Mouse (Mus musculus): ENCODE results near the gene Tspan32.

Gene Tspan32

DNA sequence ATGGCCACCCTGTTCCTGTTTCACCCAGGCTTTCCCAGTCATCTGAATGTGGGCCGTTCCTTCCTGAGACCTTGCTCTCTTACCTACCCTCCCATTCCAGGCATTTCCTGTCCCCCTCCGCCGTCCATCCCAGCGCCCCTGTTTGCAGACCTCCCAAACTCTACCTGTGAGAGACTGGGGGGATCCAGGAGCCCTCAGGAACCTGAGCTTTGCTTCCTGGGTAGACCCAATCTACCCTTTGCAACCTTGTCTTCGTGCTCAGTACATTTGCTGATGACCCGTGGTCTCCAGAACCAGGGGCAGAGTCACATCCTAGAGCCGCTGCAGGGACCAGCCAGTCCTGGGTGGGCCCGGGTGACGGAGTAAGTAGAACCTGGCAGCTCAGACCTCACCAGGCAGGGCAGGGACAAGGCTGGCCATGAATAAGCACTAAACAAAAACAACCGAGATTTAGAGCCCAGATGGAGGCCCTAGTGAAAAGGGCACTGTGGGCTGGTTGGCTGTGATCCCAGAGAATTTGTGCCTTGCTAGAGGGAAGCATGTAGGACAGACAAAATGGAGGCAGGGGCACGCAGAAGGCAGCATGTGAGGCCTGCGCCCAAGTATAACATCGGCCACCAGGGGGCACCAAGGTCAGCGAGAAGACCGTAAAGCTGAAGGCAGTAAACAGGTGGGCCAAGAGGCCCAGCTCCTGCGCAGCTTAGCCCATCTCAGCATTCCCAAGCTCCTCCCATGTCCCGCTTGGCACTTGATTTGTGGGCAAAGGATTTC is 2.9 kb downstream of the Tspan32 start:
- DNase-seq (ENCODE audit: low read depth, low spot score), result peak; percentile 87

DNA sequence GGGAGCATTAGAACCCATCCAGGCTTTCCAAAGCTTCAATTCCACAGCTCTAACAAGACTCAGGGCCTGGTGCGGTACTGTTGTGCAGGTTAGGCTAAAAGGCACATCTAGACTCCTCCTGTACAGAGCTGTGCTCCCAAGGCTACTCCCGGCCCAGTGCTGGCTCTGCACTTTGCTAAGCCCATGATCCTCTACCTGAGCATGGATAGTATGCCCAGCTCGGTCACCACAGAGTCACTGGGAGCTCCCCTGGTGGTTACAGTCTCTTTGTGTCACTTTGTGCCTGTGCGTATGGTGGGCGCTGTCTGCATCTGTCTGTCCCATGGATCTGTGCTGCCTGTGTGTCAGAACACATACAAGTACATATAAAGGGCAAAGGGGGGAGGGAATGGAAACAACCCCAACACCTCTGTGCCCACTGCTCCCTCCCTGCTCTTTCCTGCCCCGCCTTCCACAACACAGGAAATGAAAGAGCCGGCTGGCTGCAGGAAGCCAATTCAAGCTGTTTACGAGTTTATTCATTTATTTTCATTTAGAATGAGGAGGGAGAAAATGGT is 3.6 kb downstream of the Tspan32 start:
- DNase-seq (ENCODE audit: low read depth, low spot score), result no peak

DNA sequence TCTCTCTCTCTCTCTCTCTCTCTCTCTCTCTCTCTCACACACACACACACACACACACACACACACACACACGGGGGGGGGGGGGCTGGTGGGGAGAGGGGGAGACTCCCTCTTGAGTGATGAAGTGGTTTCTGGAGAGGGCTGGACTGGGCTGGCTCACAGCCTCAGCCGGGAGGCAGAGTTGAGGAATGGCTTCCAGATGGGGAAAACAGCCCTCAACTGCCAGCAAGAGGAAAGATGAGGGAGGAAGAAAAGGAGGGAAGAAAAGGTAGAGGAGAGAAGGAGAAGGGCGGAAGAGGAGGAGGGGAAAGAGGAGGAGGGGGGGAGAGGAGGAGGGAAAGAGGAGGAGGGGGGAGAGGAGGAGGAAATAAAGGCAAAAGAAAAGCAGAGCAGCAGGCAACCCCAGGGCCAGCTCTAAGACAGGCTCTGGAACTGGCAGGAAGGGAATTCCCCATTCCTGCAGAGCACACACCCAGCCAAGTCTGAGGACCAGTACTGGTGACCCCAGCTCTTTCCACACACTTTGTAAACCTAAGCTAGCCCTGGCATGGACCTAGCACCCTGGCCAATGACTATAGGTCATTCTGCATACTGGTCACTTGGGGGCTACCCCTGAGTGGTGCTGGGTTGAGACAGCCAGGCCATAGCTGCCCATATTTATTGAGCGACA is 4.3 kb downstream of the Tspan32 start:
- no peak for DNase-seq (ENCODE audit: low read depth, low spot score)

DNA sequence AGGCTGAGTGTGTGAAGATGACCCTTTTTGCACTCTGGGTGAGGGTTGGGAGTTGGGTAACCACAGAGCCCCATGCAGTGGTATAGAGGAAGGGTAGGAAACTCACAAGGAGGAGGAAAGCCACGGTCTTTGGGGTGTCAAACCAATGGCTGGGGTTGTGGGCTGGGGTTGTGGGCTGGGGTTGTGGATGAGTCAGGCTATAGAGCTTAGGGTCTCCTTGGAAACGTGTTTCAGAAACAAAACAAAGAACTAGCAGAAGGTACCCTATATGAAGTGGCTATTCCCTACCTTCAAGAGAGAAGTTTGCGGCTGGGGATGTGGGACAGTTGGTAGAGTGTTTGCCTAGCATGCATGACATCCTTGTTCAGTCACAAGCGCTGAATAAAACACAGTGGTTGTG is 5.2 kb downstream of the Tspan32 start:
- no peak for DNase-seq (ENCODE audit: low read depth, low spot score)

DNA sequence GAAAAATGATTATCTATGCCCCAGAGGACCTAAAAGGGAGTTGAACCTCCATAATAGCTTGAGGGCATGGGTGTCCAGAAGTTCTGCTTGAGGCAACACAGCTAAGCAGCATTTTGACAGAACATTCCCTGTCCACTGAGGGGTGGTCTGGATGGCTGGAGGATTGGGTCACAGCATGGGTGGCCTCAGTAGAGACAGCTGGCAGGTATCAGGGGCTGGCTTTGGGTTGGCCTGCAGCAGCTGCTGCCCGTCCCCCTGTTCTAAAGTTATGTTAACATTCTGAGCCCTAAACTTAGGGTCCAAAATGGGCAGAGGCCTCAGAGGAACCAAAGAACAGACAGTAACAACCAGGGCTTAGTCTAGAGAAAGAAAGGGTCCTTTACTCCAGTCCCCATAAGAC is 6.4 kb downstream of the Tspan32 start:
- no peak for DNase-seq (ENCODE audit: low read depth, low spot score)

DNA sequence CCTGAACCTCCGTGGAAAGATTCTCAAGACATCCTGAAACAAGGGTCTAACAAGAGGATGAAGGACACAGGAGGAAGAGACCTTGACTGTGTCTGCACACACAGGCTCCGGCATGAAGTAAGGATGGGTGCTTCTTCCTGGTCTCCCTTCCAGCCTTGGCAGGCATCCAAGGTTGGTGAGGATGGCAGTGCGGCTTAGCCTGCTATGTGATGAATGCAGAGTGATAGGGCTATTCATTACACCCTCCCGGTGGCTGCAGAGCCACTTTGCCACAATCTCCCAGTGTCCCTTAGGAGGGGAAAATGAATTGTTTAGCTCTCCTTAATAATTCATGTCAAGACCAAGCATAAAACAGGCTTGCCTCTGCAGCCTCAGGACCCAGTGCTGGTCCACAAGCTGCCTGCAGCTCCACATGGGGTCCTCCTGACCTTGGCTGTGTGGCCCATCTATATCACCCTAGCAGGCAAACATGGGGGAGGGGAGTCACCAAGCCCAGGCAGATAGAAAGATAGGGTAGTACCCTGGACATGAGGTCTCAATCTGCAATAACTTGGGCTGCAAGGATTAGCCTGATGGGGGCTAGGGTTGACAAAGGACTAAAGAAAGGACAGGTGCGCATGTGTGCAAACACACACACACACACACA is 7.5 kb downstream of the Tspan32 start:
- DNase-seq (ENCODE audit: low read depth, low spot score), result no peak

DNA sequence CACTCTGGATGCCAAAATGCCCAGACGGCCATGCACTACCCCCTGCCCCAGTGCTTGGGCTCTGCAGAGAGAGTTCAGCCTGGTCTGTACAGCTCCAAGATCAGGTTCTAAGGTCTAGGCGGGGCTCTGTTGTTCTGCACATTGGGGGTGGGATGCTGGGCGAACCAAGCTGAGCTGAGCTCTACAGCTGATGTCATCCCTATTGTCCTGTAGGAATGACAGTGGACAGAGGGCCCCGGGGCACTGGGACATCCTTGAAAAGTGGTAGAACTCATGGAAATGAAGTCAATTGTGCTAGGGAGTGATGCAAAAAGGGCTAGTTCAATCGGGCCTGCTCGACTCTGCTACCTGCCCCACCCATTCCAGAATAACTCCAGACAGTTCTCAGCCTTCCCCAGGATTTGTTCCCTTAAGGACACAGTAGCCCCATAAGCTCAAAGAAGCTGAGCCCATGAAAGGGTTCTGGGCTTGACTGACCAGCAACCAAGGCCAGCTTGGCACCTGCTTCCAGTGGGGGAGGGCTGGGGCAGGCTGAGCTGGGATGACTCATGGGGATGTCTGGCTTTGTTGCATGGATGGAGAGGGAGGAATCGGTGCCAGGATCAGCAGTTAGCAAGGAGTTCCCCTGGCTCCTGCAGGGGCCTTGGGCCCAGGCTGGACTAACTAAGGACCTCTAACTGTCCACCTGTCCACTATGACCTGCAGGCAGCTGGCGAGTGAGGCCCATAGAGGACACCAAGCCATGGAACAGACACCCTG is 8.8 kb downstream of the Tspan32 start:
- DNase-seq (ENCODE audit: low read depth, low spot score), result no peak

DNA sequence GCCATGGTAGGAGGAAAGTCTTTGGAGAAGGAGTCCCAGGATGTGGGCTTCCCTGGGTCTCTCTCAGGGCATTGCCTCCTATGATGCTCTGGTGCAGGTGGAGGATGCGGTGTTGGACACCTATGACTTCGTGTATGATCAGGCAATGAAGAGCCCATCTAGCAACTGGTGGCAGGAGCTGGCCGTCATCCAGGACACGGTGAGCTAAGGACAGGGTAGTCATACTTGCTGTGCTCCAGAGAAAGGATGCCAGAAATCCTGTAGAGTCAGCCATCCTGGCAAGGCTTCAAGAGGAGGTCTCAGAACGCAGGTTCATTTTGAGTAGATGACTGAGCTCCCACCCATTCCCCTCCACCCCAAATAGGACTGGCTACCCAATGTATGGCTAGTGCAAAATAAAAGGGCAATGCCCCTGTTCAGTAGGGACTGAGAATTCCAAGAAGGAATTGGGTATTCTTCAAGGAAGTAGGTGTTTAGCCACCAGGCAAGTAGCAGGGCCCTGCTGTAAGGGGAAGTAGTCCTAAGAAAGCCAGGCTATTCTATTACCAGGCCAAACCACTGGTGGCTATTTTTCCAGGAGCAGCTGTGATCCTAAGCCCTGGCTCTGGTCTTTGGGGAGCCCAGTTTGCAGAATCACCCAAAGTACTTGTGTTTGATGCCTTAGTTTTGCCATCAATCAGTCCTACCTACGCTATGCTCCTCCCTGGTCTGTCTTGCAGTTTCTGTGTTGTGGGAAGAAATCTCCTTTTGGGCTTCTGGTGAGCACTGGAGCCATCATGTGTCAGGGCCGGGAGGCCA is 10.2 kb downstream of the Tspan32 start:
- no peak for DNase-seq (ENCODE audit: low read depth, low spot score)

DNA sequence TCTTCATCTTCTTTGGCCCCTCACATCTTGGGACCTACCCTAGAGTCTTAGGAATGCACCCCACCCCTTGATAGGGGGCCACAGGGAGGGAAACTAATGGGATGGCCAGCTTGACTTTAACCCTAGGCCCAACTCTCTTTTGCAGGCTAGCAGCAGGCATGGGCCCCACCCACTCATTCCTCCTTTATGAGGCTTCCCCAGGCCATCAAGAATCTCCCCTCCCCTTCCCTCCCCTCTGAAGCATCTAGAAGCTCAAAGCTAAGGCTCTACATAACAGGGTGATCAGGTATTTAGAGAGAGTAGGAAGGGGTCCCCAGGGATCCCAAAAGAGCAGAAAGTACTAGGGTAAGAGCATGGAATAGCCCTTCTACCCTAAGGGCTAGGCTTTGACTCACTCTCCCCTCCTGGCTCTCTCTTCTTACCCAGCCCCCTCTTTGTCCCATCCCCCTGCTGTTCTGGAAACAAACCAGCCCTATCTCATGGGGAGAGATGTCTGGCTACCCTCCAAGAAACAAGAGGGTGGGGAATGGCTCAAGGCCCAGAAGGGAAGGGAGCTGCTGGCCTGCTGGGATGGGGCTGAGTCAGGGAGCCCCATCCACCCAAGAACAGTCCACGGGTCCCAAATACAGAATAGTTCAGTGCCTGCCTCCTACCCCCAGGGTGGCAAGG is 11.0 kb downstream of the Tspan32 start:
- no peak for DNase-seq (ENCODE audit: low read depth, low spot score)

DNA sequence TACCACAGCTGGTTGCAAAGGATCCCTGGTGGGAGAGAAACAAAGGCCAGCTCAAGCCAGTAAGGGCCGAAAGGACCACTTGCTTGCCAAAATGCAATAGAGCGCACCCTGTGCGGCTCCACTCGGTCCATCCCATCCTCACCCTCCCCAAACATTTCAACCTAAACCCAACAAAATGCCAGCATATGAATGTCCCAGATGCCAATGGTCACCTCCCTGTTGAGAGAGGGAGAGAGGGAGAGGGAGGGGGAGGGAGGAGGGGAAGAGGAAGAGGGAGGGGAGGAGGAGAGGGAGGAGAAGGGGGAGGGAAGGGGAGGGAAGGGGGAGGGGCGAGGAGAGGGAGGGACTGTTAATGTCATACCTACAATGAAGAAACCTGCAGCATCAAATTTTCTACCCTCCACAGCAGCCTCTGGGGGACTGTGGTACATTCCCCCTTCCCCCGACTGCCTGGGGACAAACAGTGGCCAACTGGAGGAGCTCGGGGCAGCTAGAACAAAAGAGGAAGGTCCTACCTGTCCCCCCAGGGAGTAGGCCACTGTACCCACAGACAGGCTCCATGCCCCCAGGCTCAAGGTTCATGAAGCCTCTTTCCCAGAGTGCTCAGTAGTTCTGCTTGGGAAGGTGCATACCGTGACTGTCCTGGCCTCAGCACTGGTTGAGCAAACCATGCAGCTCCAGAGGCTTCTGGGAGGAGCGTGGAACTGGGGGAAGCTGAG is 11.7 kb downstream of the Tspan32 start:
- DNase-seq (ENCODE audit: low read depth, low spot score), result no peak

DNA sequence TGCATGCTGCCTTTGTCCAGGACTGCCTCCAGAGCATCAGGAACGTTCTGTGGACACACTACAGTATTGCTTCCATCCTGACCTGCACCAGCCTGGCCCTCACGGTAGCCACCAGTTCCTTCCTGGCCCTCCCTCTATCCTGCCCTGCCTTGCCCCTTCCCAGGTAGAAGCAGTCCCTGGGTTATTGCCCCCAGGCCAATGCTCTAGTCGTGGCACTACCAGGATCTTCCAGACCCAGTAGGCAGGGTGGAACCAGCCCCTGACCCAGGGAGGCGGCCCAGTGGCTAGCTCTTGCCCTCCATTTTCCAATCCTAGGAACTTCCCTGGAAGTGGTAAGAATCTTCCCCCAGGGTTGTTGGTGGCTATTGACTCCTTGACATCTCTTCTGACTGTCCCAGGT is 12.3 kb downstream of the Tspan32 start:
- no peak for DNase-seq (ENCODE audit: low read depth, low spot score)

DNA sequence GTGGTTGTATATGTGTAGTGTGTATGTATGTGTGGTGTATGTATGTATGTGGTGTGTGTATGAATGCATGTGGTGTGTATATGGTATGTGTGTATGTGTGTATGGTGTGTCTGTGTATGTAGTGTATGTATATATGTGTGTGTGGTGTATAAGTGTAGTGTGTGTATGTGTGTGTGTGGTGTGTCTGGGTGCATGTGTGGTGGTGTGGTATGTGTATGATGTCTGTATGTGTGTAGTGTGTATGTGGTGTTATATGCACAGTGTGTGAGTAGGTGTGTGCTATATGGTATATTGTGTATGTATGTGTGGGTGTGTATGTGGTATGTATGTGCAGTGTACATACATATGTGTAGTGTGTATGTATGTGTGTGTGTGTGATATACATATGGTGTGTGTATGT is 15.2 kb downstream of the Tspan32 start:
- DNase-seq (ENCODE audit: low read depth, low spot score), result no peak

DNA sequence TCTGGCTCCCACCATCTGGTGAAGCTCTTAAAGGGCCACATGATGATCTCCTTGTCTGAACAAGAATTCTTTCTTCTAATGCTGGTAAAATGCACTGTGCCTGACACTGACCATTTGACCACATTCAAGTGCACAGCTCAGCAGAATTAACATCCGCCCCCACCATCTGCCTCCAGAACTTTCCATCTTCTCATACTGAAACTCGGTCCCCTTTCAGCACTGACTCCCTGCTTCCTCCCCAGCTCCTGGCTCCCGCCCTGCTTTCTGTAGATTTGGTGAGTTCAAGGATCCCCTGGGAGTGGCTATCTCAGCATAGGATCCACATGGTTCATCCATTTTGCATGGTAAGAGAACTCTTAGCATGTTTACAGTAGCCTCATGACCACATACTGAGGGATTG is 15.9 kb downstream of the Tspan32 start:
- DNase-seq (ENCODE audit: low read depth, low spot score), result no peak

DNA sequence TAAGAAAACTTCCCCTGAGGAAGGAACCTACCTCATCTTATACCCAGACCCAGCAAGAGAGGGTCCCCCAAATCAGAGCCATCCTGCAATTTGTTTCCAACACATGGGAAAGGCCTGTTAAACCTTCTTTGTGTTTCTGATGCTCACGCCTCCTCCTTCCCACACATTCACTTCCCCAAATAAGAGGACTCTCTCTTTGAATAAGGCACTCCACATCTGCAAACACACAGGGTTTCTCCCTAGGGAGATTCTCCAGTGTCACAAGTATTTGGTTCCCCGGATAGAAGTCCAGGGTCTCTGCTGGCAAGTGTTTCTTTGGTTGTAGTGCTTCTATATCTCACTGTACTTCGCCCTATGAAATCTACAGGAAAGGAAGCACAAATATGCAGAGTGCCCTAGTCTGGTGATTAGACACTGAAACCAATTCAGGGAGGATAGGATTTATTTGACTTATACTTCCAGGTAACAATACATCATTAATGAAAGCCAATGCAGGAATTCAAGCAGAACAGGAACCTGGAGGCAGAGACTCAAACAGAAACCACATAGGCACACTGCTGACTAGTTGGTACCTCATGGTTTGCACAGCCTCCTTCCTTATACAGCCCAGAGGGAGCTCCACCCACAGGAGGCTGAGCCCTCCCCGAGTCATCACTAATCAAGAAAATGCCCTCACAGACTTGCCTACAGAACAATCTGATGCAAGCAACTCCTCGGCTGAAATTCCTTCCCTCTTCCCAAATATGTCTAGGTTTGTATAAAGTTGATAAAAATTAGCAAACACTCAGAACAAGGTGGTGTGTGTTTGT is 16.7 kb downstream of the Tspan32 start:
- DNase-seq (ENCODE audit: low read depth, low spot score), result no peak

DNA sequence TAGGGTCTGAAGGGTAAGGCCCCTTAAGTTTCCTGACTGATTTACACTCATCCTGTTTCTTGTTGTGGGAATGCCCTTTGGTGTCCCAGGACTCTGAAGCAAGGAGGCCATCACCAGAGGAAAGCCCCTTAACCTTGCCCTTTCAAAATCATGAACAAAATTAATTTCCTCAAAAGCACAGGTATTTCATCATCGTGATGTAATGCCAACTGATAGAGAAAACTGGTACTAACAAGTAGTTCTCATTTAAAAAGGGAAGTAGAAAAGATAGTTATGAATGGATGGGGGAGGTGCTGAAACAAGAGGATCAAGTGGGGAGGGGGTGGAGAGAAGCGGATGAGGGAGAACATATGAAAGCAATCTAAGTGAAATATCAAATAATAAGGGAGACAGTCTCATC is 18.7 kb downstream of the Tspan32 start:
- no peak for DNase-seq (ENCODE audit: low read depth, low spot score)

DNA sequence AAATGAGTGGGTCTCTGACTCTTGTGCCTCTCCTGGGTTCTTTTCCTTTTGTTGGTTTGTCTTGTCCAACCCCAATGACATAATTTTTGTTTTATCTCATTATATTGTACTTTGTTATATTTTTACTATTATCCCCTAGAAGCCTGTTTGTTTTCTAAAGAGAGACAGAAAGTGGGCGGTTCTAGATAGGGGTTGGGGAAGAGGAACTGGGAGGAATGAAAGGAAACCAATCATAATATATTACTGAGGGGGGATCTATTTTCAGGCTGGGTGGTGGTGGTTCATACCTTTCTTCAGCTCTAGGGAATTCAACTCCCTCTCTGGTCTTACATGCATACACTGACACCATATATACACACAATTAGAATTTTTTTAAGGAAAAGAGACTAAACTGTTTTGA is 19.4 kb downstream of the Tspan32 start:
- no peak for DNase-seq (ENCODE audit: low read depth, low spot score)

DNA sequence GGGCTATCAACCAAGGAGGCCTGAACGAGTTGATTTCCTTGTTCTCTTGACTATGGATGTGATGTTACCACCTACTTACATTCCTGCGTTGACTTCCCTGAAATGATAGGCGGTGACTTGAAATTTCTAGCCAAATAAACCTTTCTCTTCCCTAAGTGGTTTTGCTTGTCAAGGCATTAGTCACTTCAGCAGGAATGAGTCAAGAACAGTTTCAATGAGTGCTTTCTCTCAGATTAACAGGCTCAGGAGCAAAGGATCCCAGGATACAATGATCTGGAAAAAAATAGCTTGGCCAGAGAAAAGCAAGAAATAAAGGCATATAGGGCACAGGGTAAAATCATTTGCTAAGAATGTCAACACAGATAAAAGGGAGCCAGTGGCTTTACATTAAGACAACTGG is 20.6 kb downstream of the Tspan32 start:
- DNase-seq (ENCODE audit: low read depth, low spot score), result no peak

DNA sequence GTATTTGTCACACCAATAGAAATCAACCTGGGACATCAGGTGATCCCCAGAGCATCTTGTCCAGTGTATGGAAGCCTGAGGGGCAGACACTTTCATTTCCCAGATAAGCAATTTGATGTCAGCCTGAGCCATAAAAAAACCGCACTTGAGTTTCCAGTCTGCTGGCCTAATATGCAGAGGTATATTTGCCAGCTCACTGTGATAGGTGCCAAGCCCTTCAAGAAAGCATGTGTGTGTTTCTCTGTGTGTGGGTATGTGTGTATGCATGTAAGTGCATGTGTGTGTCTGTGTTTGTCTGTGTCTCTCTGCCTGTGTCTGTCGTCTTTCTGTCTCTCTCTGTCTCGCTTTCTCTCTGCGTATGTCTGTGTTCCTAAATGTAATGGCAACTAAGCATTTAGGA is 22.4 kb downstream of the Tspan32 start:
- no peak for DNase-seq (ENCODE audit: low read depth, low spot score)

DNA sequence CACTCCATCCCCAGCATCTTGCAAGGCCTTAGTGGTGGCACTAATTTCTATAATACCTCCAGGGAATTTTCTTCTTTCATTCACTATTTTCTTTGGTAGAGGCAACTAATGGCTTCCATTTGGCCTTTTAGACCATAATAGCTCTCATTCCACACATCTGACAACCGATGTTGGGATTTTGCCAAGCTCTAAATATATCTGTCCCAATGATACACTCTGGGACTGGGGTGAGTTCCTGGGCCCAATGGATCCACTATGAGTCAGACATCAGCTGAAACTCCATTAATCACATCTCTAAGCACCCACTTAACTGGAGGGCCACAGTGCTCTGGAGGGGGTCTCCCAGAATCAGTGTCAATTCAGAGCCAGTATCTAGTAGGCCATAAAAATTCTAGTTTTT is 27.0 kb downstream of the Tspan32 start:
- no peak for DNase-seq (ENCODE audit: low read depth, low spot score)
